Mouse (Mus musculus) kidney, adult 11 months (tissue): ENCODE measurements around the gene Gemin6.
"Not testable (repeated sequence)": the region's sequence is repeated elsewhere in the genome, so short reads cannot be mapped to it uniquely, and the experiment has no call there.

Experiments
- DNase-seq: peaks from one replicate; pipeline ENCODE4 v3.0.0; 2022

Gemin6 gene

GRCm38 (mm10) chr17:80224326-80225116, at the start of gene Gemin6:
Gene Gemin6 (plus strand): TSS chr17:80224441.
- DNase-seq: peak; percentile 84

- no peak for DNase-seq
These were observed 49.4 kb upstream of the Gemin6 start for GRCm38 (mm10) chr17:80174699-80175385.

- no peak for DNase-seq
These were observed 48.9 kb upstream of the Gemin6 start for GRCm38 (mm10) chr17:80175386-80175739.

- no peak for DNase-seq
These were observed 48.3 kb upstream of the Gemin6 start for GRCm38 (mm10) chr17:80175966-80176365.

GRCm38 (mm10) chr17:80178846-80179245, 45.4 kb upstream of the Gemin6 start:
- DNase-seq: not testable (repeated sequence)

- DNase-seq: peak; percentile 58
These were observed 44.3 kb upstream of the Gemin6 start for GRCm38 (mm10) chr17:80179959-80180358.

- DNase-seq: no peak
These were observed 43.8 kb upstream of the Gemin6 start for GRCm38 (mm10) chr17:80180468-80180867.

- no peak for DNase-seq
These were observed 40.6 kb upstream of the Gemin6 start for GRCm38 (mm10) chr17:80183615-80184014.

GRCm38 (mm10) chr17:80193075-80193474, 31.2 kb upstream of the Gemin6 start:
- no peak for DNase-seq

GRCm38 (mm10) chr17:80199160-80199778, 25.0 kb upstream of the Gemin6 start:
- no peak for DNase-seq

- DNase-seq: no peak
These were observed 18.6 kb upstream of the Gemin6 start for GRCm38 (mm10) chr17:80205657-80206056.

- no peak for DNase-seq
These were observed 18.0 kb upstream of the Gemin6 start for GRCm38 (mm10) chr17:80206301-80206670.

GRCm38 (mm10) chr17:80206671-80207581, 17.3 kb upstream of the Gemin6 start, which contains the start of the genes Srsf7 and Ttc39d:
Gene Srsf7 (minus strand): TSS chr17:80207307.
Gene Ttc39d (plus strand): TSS chr17:80207460.
- peak; percentile 97 for DNase-seq

GRCm38 (mm10) chr17:80213998-80214397, 10.2 kb upstream of the Gemin6 start:
- DNase-seq: not testable (repeated sequence)

GRCm38 (mm10) chr17:80220131-80220530, 4.1 kb upstream of the Gemin6 start:
- DNase-seq: no peak

- DNase-seq: no peak
These were observed 3.0 kb upstream of the Gemin6 start for GRCm38 (mm10) chr17:80221202-80221601.

- DNase-seq: no peak
These were observed 2.2 kb upstream of the Gemin6 start for GRCm38 (mm10) chr17:80221890-80222628.

GRCm38 (mm10) chr17:80223829-80224228, 412 bp upstream of the Gemin6 start:
- no peak for DNase-seq

GRCm38 (mm10) chr17:80225142-80225541, 901 bp downstream of the Gemin6 start:
- not testable (repeated sequence) for DNase-seq

GRCm38 (mm10) chr17:80229396-80229795, 5.2 kb downstream of the Gemin6 start:
- DNase-seq: no peak

- DNase-seq: no peak
These were observed 9.6 kb downstream of the Gemin6 start for GRCm38 (mm10) chr17:80233844-80234243.

- DNase-seq: no peak
These were observed 10.1 kb downstream of the Gemin6 start for GRCm38 (mm10) chr17:80234376-80234775.
